17 mouse cellular contexts compared by ENCODE assay signal in the genomic region with DNA sequence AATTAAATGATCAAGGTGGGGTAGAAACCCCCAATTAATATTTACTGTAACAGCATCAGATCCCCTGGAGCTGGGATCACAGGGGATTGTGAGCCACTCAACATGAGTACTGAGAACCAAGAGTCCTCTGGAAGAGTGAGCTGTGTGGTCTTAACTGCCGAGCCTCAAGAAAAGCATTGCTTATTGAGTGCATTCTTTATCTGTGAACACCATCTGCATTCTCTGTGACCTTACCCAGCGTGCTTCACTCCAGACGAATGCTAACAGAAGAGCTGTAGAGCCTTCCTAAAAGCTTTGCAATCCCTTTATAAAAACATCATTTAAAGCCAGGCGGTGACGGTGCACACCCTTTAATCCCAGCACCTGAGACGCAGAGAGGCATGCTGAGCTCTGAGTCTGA.
"Had no signal": no experiment of that assay in that cellular context is flagged by ENCODE, and none has a peak within 500 bp of the region (broad histone marks: within the 10 kb centered on the region; RNA-seq: fewer than 3 reads in every experiment).

No protein-coding gene starts in this region.

- H3K27ac ChIP-seq: limb, embryonic 12.5 days; limb, embryonic 15.5 days; liver, embryonic 15.5 days; midbrain, embryonic 10.5 days; neural tube, embryonic 12.5 days; neural tube, embryonic 15.5 days; stomach, embryonic 15.5 days had no signal

- H3K9me3 ChIP-seq: limb, embryonic 12.5 days; limb, embryonic 15.5 days; liver, embryonic 15.5 days; midbrain, embryonic 10.5 days; neural tube, embryonic 12.5 days; neural tube, embryonic 15.5 days; stomach, embryonic 15.5 days had no signal

- H3K4me1 ChIP-seq: limb, embryonic 12.5 days; liver, embryonic 15.5 days; stomach, embryonic 15.5 days had no signal

- DNase-seq: kidney, adult 18-20 months; kidney, adult 9 months; kidney, postnatal 14 days; lung, adult 2 months; lung, postnatal 14 days; midbrain, embryonic 14.5 days; right cerebral cortex, postnatal 25 days; spleen, adult 18-20 months; thymus, postnatal 25 days had no signal

- H3K4me3 ChIP-seq: limb, embryonic 12.5 days; limb, embryonic 15.5 days; liver, embryonic 15.5 days; midbrain, embryonic 10.5 days; neural tube, embryonic 12.5 days; neural tube, embryonic 15.5 days; stomach, embryonic 15.5 days had no signal

- H3K36me3 ChIP-seq: limb, embryonic 12.5 days; limb, embryonic 15.5 days; liver, embryonic 15.5 days; midbrain, embryonic 10.5 days; neural tube, embryonic 12.5 days; neural tube, embryonic 15.5 days; stomach, embryonic 15.5 days had no signal

- H3K9ac ChIP-seq: limb, embryonic 12.5 days; limb, embryonic 15.5 days; liver, embryonic 15.5 days; neural tube, embryonic 12.5 days; neural tube, embryonic 15.5 days; stomach, embryonic 15.5 days had no signal

- H3K4me2 ChIP-seq: limb, embryonic 12.5 days; limb, embryonic 15.5 days; liver, embryonic 15.5 days; neural tube, embryonic 12.5 days; neural tube, embryonic 15.5 days; stomach, embryonic 15.5 days had no signal

- H3K27me3 ChIP-seq: limb, embryonic 12.5 days; limb, embryonic 15.5 days; liver, embryonic 15.5 days; neural tube, embryonic 12.5 days; neural tube, embryonic 15.5 days; stomach, embryonic 15.5 days had no signal

- ATAC-seq: intestine, embryonic 16.5 days had no signal
